Mouse (Mus musculus) CD4-positive, CD25-positive, alpha-beta regulatory T cell, adult 4 months (primary cell): Measurements from ENCODE around the gene Cd46. TPM values are rescaled to one million over a fixed set of nuclear protein-coding genes. Genes with fewer than 3 reads are reported as not detected.
A peak's percentile ranks its signal among the peaks of the same experiment; 100 is the strongest.

Experiments
- ATAC-seq: one replicate; pipeline ENCODE4 v1.8.0; 2017
- polyA plus RNA-seq, 2 experiments: library from polyadenylated mRNA; unstranded; fragments of 100-300 nt; shearing (Covaris generic); gene quantifications; one replicate each; pipeline ENCODE4 v1.2.1; 2017

The Cd46 gene
- polyA plus RNA-seq, 2 experiments from 2014 or later, result 3.2 to 3.9 TPM

- ATAC-seq, result no peak
Observed at GRCm38 (mm10) chr1:195018089-195018999, 73.7 kb downstream of the Cd46 start.

- ATAC-seq, result no peak
Observed at GRCm38 (mm10) chr1:195017626-195018025, 74.4 kb downstream of the Cd46 start.

- no peak for ATAC-seq
Observed at GRCm38 (mm10) chr1:195016811-195017501, 75.1 kb downstream of the Cd46 start.

GRCm38 (mm10) chr1:195015281-195015680 is 76.8 kb downstream of the Cd46 start:
- no peak for ATAC-seq

- no peak for ATAC-seq
Observed at GRCm38 (mm10) chr1:195014201-195014885, 77.7 kb downstream of the Cd46 start.

GRCm38 (mm10) chr1:195012531-195012930 is 79.5 kb downstream of the Cd46 start:
- ATAC-seq, result no peak

GRCm38 (mm10) chr1:195006267-195006666 is 85.8 kb downstream of the Cd46 start:
- no peak for ATAC-seq

GRCm38 (mm10) chr1:195004194-195004593 is 87.9 kb downstream of the Cd46 start:
- no peak for ATAC-seq

- ATAC-seq, result no peak
Observed at GRCm38 (mm10) chr1:195003328-195003727, 88.7 kb downstream of the Cd46 start.

GRCm38 (mm10) chr1:194998396-194998795 is 93.7 kb downstream of the Cd46 start:
- ATAC-seq, result no peak

- peak; percentile 90 for ATAC-seq
Observed at GRCm38 (mm10) chr1:194995196-194995595, 96.9 kb downstream of the Cd46 start.

GRCm38 (mm10) chr1:194994262-194994661 is 97.8 kb downstream of the Cd46 start:
- no peak for ATAC-seq

- ATAC-seq, result no peak
Observed at GRCm38 (mm10) chr1:194993409-194993988, 98.5 kb downstream of the Cd46 start.

- ATAC-seq, result no peak
Observed at GRCm38 (mm10) chr1:194992589-194993317, 99.3 kb downstream of the Cd46 start.

- ATAC-seq, result no peak
Observed at GRCm38 (mm10) chr1:194991654-194992053, 100.4 kb downstream of the Cd46 start.

GRCm38 (mm10) chr1:194990976-194991375 is 101.1 kb downstream of the Cd46 start:
- ATAC-seq, result no peak

GRCm38 (mm10) chr1:194989024-194989423 is 103.0 kb downstream of the Cd46 start:
- no peak for ATAC-seq

Other genes starting within 250 kb of the Cd46 start
- gene Cd34, start 153.4 kb downstream of the Cd46 start, polyA plus RNA-seq, result under 1 TPM in 1 of 2 experiments, not detected in 1; 0.48 TPM
- gene Cr1l, start 39.3 kb upstream of the Cd46 start, polyA plus RNA-seq, result 100 to 1,000 TPM; 135 to 168 TPM
- gene Cr2, start 84.5 kb upstream of the Cd46 start, polyA plus RNA-seq, result 1 to 10 TPM; 2.5 to 3.5 TPM